11 mouse cellular contexts compared by ENCODE assay signal in the genomic region with DNA sequence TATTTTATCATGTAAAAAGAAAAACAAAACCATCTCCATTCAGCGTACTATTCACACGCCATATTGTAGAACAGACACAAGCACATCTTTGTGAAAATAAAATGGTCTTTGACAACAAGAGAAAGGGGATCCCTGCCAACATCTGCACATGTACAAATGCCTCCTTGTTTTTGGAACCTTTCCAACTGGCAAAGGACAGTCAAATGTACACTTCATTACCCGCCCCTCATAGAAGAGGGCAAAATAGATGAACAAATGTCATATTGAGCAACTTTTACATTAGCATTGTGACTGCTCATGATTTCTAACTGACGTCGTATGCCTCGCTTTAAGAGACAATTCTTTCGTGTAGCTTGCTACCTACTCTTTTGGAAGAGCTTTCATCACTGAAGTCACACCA. TPM values are rescaled to one million over a fixed set of nuclear protein-coding genes. Genes with fewer than 3 reads are reported as not detected.
A peak's percentile ranks its signal among the peaks of the same experiment; 100 is the strongest.
DNase-seq lines count a peak whose midpoint lies in the region; ATAC-seq and TF ChIP-seq lines count a peak whose summit lies in the region.
"Had no signal": no experiment of that assay in that cellular context is flagged by ENCODE, and none has a peak within 500 bp of the region (broad histone marks: within the 10 kb centered on the region; RNA-seq: fewer than 3 reads in every experiment).

No protein-coding gene starts in this region.

- H3K79me2 ChIP-seq in liver, adult 2 months (ENCODE audit: control insufficient read depth, insufficient read depth, low read length): peaks cover 14% of the 10 kb centered on the region; the same call in 1 of the 2 replicates

- H3K9me3 ChIP-seq in liver, embryonic 11.5 days (ENCODE audit: control insufficient read depth, low read length): no peaks in the 10 kb centered on the region
- H3K9me3 ChIP-seq in hindbrain, embryonic 16.5 days (ENCODE audit: control insufficient read depth, low read length): no peaks in the 10 kb centered on the region
- no peaks in the 10 kb centered on the region for H3K9me3 ChIP-seq in intestine, embryonic 15.5 days
- H3K9me3 ChIP-seq: liver, embryonic 12.5 days had no signal

- H3K36me3 ChIP-seq in liver, adult 2 months (ENCODE audit: control insufficient read depth, insufficient read depth, low read length): peaks cover 14% of the 10 kb centered on the region
- no peaks in the 10 kb centered on the region for H3K36me3 ChIP-seq in liver, embryonic 11.5 days (ENCODE audit: control insufficient read depth, insufficient read depth, low read length)
- no peaks in the 10 kb centered on the region for H3K36me3 ChIP-seq in hindbrain, embryonic 16.5 days (ENCODE audit: control insufficient read depth, insufficient read depth, low read length)
- H3K36me3 ChIP-seq in intestine, embryonic 15.5 days: no peaks in the 10 kb centered on the region

- DNase-seq in frontal cortex, postnatal 14 days (ENCODE audit: low spot score in 2 of 2): no peak
- DNase-seq in liver, adult 2 months (ENCODE audit: extremely low read depth, low read depth, low spot score): peak; percentile 61
- DNase-seq in liver, embryonic 11.5 days (ENCODE audit: low spot score): no peak
- DNase-seq in brain, adult 2 months (ENCODE audit: low read depth, low spot score): peak; percentile 92
- DNase-seq: heart, postnatal 36 days; kidney, postnatal 36 days had no signal

- no peak for TF ChIP-seq CTCF in liver, adult 2 months (IDR thresholded peaks at IDR 0.05; ENCODE audit: low read depth, low read length)

- H3K9ac ChIP-seq in liver, adult 2 months (ENCODE audit: low read depth, low read length): no peak overlapping the region
- H3K9ac ChIP-seq in liver, embryonic 11.5 days (ENCODE audit: low read depth, low read length): no peak overlapping the region
- no peak overlapping the region for H3K9ac ChIP-seq in hindbrain, embryonic 16.5 days (ENCODE audit: low read depth, low read length)
- H3K9ac ChIP-seq in intestine, embryonic 15.5 days: no peak overlapping the region
- H3K9ac ChIP-seq: liver, embryonic 12.5 days had no signal

- no peak overlapping the region for H3K4me3 ChIP-seq in liver, adult 2 months (ENCODE audit: insufficient read depth, low read depth, low read length)
- no peak overlapping the region for H3K4me3 ChIP-seq in liver, embryonic 11.5 days (ENCODE audit: low read depth, low read length)
- H3K4me3 ChIP-seq in hindbrain, embryonic 16.5 days (ENCODE audit: low read length): no peak overlapping the region
- H3K4me3 ChIP-seq in intestine, embryonic 15.5 days (replicated peaks): no peak overlapping the region
- H3K4me3 ChIP-seq: liver, embryonic 12.5 days had no signal

- ATAC-seq in frontal cortex, adult (ENCODE audit: low TSS enrichment): peak; percentile 19; the same call in 1 of the 2 replicates
- ATAC-seq in liver, embryonic 11.5 days (replicated peaks; ENCODE audit: low FRiP score): no peak
- peak; percentile 82 for ATAC-seq in hindbrain, embryonic 16.5 days
- ATAC-seq in intestine, embryonic 15.5 days: no peak
- ATAC-seq in granulocyte monocyte progenitor cell, adult 5-6 weeks (replicated peaks; ENCODE audit: poor library complexity, severe bottlenecking): no peak
- ATAC-seq: liver, embryonic 12.5 days had no signal

- H3K4me1 ChIP-seq in liver, adult 2 months (ENCODE audit: control insufficient read depth, insufficient read depth, low read length): peaks cover 3% of the 10 kb centered on the region; the same call in 1 of the 2 replicates
- H3K4me1 ChIP-seq in liver, embryonic 11.5 days (replicated peaks; ENCODE audit: control insufficient read depth, insufficient read depth, low read length): no peaks in the 10 kb centered on the region
- no peaks in the 10 kb centered on the region for H3K4me1 ChIP-seq in hindbrain, embryonic 16.5 days (ENCODE audit: control insufficient read depth, insufficient read depth, low read depth, low read length)
- H3K4me1 ChIP-seq in intestine, embryonic 15.5 days (replicated peaks): no peaks in the 10 kb centered on the region

- H3K27me3 ChIP-seq in liver, adult 2 months (ENCODE audit: control insufficient read depth, insufficient read depth, low read length): no peaks in the 10 kb centered on the region
- H3K27me3 ChIP-seq in liver, embryonic 11.5 days (replicated peaks; ENCODE audit: control insufficient read depth, insufficient read depth, low read length): no peaks in the 10 kb centered on the region
- no peaks in the 10 kb centered on the region for H3K27me3 ChIP-seq in hindbrain, embryonic 16.5 days (replicated peaks; ENCODE audit: control insufficient read depth, insufficient read depth, low read length)
- no peaks in the 10 kb centered on the region for H3K27me3 ChIP-seq in intestine, embryonic 15.5 days (replicated peaks)
- H3K27me3 ChIP-seq: liver, embryonic 12.5 days had no signal

- WGBS in liver, adult 2 months: 50% methylated on average over 7 of the region's 7 CpGs
- 87% methylated on average over 7 of the region's 7 CpGs for WGBS in liver, embryonic 11.5 days
- WGBS in hindbrain, embryonic 16.5 days: 41% methylated on average over 7 of the region's 7 CpGs
- 84% methylated on average over 7 of the region's 7 CpGs for WGBS in intestine, embryonic 15.5 days

- no peak overlapping the region for H3K27ac ChIP-seq in liver, adult 2 months (replicated peaks; ENCODE audit: insufficient read depth, low read depth, low read length)
- no peak overlapping the region for H3K27ac ChIP-seq in liver, embryonic 11.5 days (ENCODE audit: low read depth, low read length)
- no peak overlapping the region for H3K27ac ChIP-seq in hindbrain, embryonic 16.5 days (ENCODE audit: low read depth, low read length)
- H3K27ac ChIP-seq in intestine, embryonic 15.5 days: no peak overlapping the region
- H3K27ac ChIP-seq: liver, embryonic 12.5 days had no signal

- H3K4me2 ChIP-seq in liver, embryonic 11.5 days: no peak overlapping the region
- peak overlapping the region; percentile 34; the same call in 1 of the 2 replicates for H3K4me2 ChIP-seq in hindbrain, embryonic 16.5 days (ENCODE audit: low read length)
- H3K4me2 ChIP-seq in intestine, embryonic 15.5 days (replicated peaks): no peak overlapping the region
- H3K4me2 ChIP-seq: liver, embryonic 12.5 days had no signal

- no peak for TF ChIP-seq POLR2A in liver, adult 2 months (IDR thresholded peaks at IDR 0.05; ENCODE audit: extremely low read depth, insufficient read depth, low read length)

RNA-seq across cellular contexts. Expression of a gene that starts 11.4 kb away (rescaled TPM):
- 21.8 and 23.4 TPM in 2 replicates for total RNA-seq in liver, adult 2 months (2014; rRNA removed)
- 10.0 and 10.1 TPM in 2 replicates for polyA plus RNA-seq in liver, adult 2 months (2012; rRNA removed)
- 18.9 and 19.7 TPM in 2 replicates for polyA plus RNA-seq in liver, embryonic 11.5 days (2014; fragmentation: Nextera tagmentation; extraction: Ambion mirVana)
- polyA plus RNA-seq in hindbrain, embryonic 16.5 days (2015; fragmentation: Nextera tagmentation; extraction: Ambion mirVana): 4.3 and 4.6 TPM in 2 replicates
- 12.8 and 17.8 TPM in 2 replicates for polyA plus RNA-seq in intestine, embryonic 15.5 days (2015; fragmentation: Nextera tagmentation; extraction: Ambion mirVana)
- 13.3 and 14.3 TPM in 2 replicates for total RNA-seq in granulocyte monocyte progenitor cell, adult 5-6 weeks (2014; fragmentation: Nextera tagmentation)
- 11.8 and 18.7 TPM in 2 replicates for total RNA-seq in granulocyte monocyte progenitor cell, adult 5-6 weeks (2017)

Comparison
In these comparisons a context has a peak if more than half of its experiments do, and no peak if none do; other contexts are left out.
1. DNase-seq: peak in liver, adult 2 months (single experiment) and brain, adult 2 months (single experiment); none in frontal cortex, postnatal 14 days (0 of 2) and liver, embryonic 11.5 days (single experiment).
2. ATAC-seq: peak in frontal cortex, adult (single experiment) and hindbrain, embryonic 16.5 days (single experiment); none in liver, embryonic 11.5 days (single experiment), intestine, embryonic 15.5 days (single experiment) and granulocyte monocyte progenitor cell, adult 5-6 weeks (single experiment).